Mouse (Mus musculus): Measurements from ENCODE around the gene Hhipl1.

DNA sequence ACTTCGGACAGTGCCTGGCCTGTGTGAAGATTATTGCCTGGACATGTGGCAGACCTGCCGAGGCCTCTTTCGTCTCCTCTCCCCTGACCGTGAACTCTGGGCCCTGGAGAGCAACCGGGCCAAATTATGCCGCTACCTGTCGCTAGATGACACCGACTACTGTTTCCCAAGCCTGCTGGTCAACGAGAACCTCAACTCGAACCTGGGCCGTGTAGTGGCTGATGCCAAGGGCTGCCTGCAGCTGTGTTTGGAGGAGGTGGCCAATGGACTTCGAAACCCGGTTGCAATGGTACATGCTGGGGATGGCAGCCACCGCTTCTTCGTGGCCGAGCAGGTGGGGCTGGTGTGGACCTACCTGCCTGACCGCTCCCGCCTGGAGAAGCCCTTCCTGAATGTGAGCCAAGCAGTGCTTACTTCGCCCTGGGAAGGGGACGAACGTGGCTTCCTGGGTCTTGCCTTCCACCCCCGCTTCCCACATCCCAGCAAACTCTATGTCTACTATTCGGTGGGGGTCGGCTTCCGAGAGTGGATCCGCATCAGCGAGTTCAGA is 5.7 kb downstream of the Hhipl1 start:
- TF ChIP-seq CTCF (conservative IDR thresholded peaks at IDR 0.05; ENCODE audit: insufficient read depth, insufficient read length, low read depth, low read length) (no peak), POLR2A (IDR thresholded peaks at IDR 0.05; ENCODE audit: low read depth, low read length) (no peak)

All from kidney, adult 2 months (tissue).